Mouse (Mus musculus): ENCODE results near the gene Ncln. TPM values are rescaled to one million over a fixed set of nuclear protein-coding genes. Genes with fewer than 3 reads are reported as not detected.

The Ncln gene
- polyA plus RNA-seq, 1 experiment from 2014 or later: 56.1 TPM

DNA sequence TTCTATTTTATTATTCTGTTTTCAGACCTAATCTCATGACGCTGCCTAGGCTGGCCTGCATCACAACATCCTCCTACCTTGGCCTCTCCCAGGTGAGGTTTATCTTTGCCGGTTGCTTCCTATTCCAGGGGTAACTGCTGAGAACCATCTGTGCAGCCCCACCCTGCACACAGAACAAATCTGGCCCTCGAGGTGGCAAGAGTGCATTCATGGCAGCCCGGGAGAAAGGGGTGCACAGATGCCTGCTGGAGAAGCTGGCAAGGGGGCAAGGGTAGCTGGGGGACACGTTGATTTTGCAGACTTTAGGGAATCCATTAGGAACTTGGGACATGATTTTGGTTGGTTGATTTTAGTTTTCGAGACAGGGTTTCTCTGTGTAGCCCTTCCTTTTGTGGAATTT lies 37.9 kb downstream of the Ncln start:
- H3K4me3 ChIP-seq (replicated peaks; ENCODE audit: low read depth, low read length): no peak overlapping the region
- TF ChIP-seq CTCF (IDR thresholded peaks at IDR 0.05; ENCODE audit: low read depth): no peak
- H3K9me3 ChIP-seq (replicated peaks; ENCODE audit: low read length): no peaks in the 10 kb centered on the region
- no peak for DNase-seq (ENCODE audit: low spot score)
- H3K27me3 ChIP-seq (ENCODE audit: insufficient read depth, low read length): peaks cover 56% of the 10 kb centered on the region
- no peak overlapping the region for H3K9ac ChIP-seq (ENCODE audit: low read depth, low read length)
- H3K4me1 ChIP-seq (replicated peaks; ENCODE audit: insufficient read depth, low read length): peaks cover 5% of the 10 kb centered on the region; the same call in 1 of the 2 replicates
- no peak overlapping the region for H3K4me2 ChIP-seq (ENCODE audit: low read length)
- 83% methylated on average over 6 of the region's 6 CpGs for WGBS
- H3K27ac ChIP-seq: no peak overlapping the region
- ATAC-seq (replicated peaks; ENCODE audit: low FRiP score, low read depth): no peak
- H3K36me3 ChIP-seq (ENCODE audit: insufficient read depth, low read length): no peaks in the 10 kb centered on the region

DNA sequence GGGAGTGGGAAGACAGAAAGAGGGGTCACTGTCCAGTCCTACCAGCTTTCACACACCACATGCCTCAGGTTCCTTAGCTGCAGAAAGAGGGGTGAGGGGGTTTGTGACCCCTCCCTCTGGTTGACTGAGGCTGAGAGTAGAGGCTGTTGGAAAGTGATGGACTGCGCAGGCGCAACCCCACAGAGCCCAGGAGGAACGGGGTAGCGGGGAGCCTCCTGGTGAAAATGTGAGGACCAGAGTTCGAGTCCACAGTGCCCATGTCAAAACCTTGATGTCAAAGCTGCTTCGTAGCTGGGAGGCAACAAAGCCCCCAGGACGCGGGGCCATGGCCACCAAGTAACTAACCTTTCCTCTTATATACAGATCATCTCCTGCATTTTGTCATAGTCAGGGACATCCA lies 38.6 kb downstream of the Ncln start:
- no peak overlapping the region for H3K27ac ChIP-seq
- H3K4me2 ChIP-seq (ENCODE audit: low read length): no peak overlapping the region
- H3K9me3 ChIP-seq (replicated peaks; ENCODE audit: low read length): no peaks in the 10 kb centered on the region
- ATAC-seq (replicated peaks; ENCODE audit: low FRiP score, low read depth): no peak
- H3K4me1 ChIP-seq (replicated peaks; ENCODE audit: insufficient read depth, low read length): peaks cover 5% of the 10 kb centered on the region; the same call in 1 of the 2 replicates
- H3K4me3 ChIP-seq (replicated peaks; ENCODE audit: low read depth, low read length): no peak overlapping the region
- H3K9ac ChIP-seq (ENCODE audit: low read depth, low read length): no peak overlapping the region
- TF ChIP-seq CTCF (IDR thresholded peaks at IDR 0.05; ENCODE audit: low read depth): no peak
- DNase-seq (ENCODE audit: low spot score): no peak
- 80% methylated on average over 8 of the region's 8 CpGs for WGBS
- H3K27me3 ChIP-seq (ENCODE audit: insufficient read depth, low read length): peaks cover 56% of the 10 kb centered on the region
- H3K36me3 ChIP-seq (ENCODE audit: insufficient read depth, low read length): no peaks in the 10 kb centered on the region

DNA sequence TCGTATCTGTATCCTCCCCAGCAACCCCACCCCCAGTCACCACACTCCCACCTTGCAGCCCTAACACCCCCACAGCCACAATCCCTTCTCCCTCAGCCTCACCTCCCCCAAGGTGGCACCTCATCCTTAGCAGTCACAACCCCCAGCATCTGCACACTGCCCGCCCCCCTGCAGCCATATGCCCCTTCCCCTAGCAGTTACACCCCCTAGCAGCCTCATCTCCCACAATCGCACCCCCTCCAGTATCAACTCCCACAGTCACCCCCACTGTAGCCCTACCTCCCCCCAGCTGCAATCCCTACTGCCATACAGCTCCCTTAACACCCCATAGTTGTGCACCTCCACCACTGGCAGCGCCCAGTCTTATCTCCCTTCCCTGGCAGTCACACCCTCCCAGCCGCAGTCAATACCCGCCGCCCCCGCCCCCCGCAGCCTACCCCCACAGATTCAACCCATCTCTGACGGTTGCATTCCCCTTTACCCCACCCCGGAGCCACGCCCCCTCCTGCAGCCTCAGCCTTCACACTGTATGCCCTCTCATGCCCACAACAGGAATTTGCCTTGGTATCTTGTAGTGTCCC lies 39.1 kb downstream of the Ncln start:
- Histone ChIP-seq H3K36me3 (ENCODE audit: insufficient read depth, low read length) (no peaks in the 10 kb centered on the region), H3K27ac (no peak overlapping the region), H3K27me3 (ENCODE audit: insufficient read depth, low read length) (peaks cover 56% of the 10 kb centered on the region), H3K4me2 (ENCODE audit: low read length) (no peak overlapping the region), H3K9me3 (replicated peaks; ENCODE audit: low read length) (no peaks in the 10 kb centered on the region), H3K9ac (ENCODE audit: low read depth, low read length) (no peak overlapping the region), H3K4me3 (replicated peaks; ENCODE audit: low read depth, low read length) (no peak overlapping the region), H3K4me1 (replicated peaks; ENCODE audit: insufficient read depth, low read length) (peaks cover 7% of the 10 kb centered on the region; the same call in 1 of the 2 replicates)
- TF ChIP-seq CTCF (IDR thresholded peaks at IDR 0.05; ENCODE audit: low read depth): no peak
- no peak for DNase-seq (ENCODE audit: low spot score)
- no peak for ATAC-seq (replicated peaks; ENCODE audit: low FRiP score, low read depth)
- 44% methylated on average over 12 of the region's 12 CpGs for WGBS

DNA sequence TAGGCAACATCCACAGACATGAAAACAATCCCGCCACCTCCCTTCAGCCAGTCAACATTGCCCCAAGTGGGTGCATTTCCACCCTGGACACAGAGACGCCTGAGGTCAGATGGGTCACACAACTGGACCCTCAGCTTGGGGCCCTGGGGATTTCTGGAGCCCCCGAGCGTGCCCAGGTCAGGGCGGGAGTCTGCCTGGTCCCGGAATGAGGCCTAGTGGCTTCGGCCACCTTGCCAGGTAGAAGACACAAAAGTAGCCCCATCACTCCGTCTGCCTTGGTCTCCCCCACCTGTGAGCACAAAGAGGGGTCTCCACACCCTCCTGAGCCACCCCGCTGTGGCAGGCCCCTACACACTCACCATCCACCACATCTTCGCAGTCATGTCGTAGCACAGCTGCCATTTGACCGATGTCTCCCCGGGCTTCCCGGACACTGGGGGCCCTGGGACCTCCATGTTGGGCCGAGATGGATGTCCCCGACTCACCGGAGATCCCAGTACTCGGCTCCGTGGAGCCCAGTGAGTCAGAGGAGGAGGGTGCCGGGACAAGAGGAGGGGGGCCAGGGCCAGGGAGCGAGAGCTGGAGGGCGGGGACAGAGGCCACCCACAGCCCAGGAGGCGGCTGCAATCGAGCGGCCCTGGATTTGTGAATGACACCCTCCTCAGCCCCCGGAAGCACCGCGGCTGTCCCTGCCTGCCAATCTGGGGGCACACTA lies 40.9 kb downstream of the Ncln start, which contains the start of gene Nfic:
TSS of gene Nfic (minus strand) at position 455 of the 715 bp plus-strand sequence.
- Histone ChIP-seq H3K9ac (ENCODE audit: low read depth, low read length) (no peak within 1 kb of the TSS), H3K27me3 (ENCODE audit: insufficient read depth, low read length) (peaks cover 62% of the 10 kb centered on the region), H3K4me1 (replicated peaks; ENCODE audit: insufficient read depth, low read length) (0 out of 2 replicates have a peak, but pooled peaks cover 4% of the 10 kb centered on the region), H3K27ac (no peak within 1 kb of the TSS), H3K9me3 (replicated peaks; ENCODE audit: low read length) (no peaks in the 10 kb centered on the region), H3K4me3 (replicated peaks; ENCODE audit: low read depth, low read length) (no peak within 1 kb of the TSS), H3K36me3 (ENCODE audit: insufficient read depth, low read length) (no peaks in the 10 kb centered on the region), H3K4me2 (ENCODE audit: low read length) (no peak within 1 kb of the TSS)
- DNase-seq (ENCODE audit: low spot score): no peak
- no peak for TF ChIP-seq CTCF (IDR thresholded peaks at IDR 0.05; ENCODE audit: low read depth)
- WGBS: 54% methylated on average over 28 of the region's 28 CpGs
- ATAC-seq (replicated peaks; ENCODE audit: low FRiP score, low read depth): peak; percentile 29; the same call in 1 of the 2 replicates

DNA sequence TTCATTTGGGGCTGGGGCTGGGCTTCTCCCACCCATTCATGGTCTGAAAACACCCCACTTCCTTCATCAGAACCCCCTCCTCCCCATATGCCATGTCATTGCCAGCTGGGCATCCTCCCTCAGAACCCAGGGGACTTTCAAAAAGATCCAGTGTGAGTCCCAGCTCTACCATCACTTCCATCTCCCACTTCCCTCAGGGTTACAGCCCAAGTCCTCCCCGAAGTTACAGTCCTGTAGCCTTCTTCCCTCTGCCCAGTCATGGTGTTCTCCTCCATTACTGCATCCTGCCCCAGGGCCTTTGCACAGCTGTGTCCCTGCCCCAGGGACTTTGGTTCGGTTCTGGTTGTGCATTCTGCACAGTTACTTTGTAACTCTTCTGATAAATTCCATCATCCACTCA lies 42.1 kb downstream of the Ncln start:
- Histone ChIP-seq H3K36me3 (ENCODE audit: insufficient read depth, low read length) (no peaks in the 10 kb centered on the region), H3K4me2 (ENCODE audit: low read length) (no peak overlapping the region), H3K4me3 (replicated peaks; ENCODE audit: low read depth, low read length) (no peak overlapping the region), H3K9me3 (replicated peaks; ENCODE audit: low read length) (no peaks in the 10 kb centered on the region), H3K27ac (no peak overlapping the region), H3K9ac (ENCODE audit: low read depth, low read length) (no peak overlapping the region), H3K27me3 (ENCODE audit: insufficient read depth, low read length) (peaks cover 57% of the 10 kb centered on the region), H3K4me1 (replicated peaks; ENCODE audit: insufficient read depth, low read length) (0 out of 2 replicates have a peak, but pooled peaks cover 4% of the 10 kb centered on the region)
- WGBS: 65% methylated on average over 2 of the region's 2 CpGs
- no peak for TF ChIP-seq CTCF (IDR thresholded peaks at IDR 0.05; ENCODE audit: low read depth)
- DNase-seq (ENCODE audit: low spot score) (no peak), ATAC-seq (replicated peaks; ENCODE audit: low FRiP score, low read depth) (no peak)

DNA sequence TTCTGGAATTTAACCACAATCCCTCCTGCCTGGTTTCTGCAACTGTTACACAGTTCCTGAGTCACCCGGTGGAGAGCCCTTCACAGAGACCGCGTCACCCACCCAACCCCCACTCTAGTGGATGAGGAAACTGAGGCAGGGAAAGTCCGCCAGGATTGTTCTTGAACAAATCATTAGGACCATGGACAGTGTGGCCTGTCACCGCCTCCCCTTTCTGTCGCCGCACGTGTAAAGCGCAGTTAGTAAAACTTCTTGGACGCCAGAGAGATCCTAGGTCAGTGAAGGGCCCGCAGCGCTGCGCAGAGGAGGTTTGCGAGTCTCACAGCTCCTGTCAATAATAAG lies 43.3 kb downstream of the Ncln start:
- no peak overlapping the region for H3K9ac ChIP-seq (ENCODE audit: low read depth, low read length)
- H3K4me1 ChIP-seq (replicated peaks; ENCODE audit: insufficient read depth, low read length): 0 out of 2 replicates have a peak, but pooled peaks cover 4% of the 10 kb centered on the region
- H3K36me3 ChIP-seq (ENCODE audit: insufficient read depth, low read length): no peaks in the 10 kb centered on the region
- no peak overlapping the region for H3K4me2 ChIP-seq (ENCODE audit: low read length)
- DNase-seq (ENCODE audit: low spot score) (no peak), ATAC-seq (replicated peaks; ENCODE audit: low FRiP score, low read depth) (no peak)
- no peaks in the 10 kb centered on the region for H3K9me3 ChIP-seq (replicated peaks; ENCODE audit: low read length)
- WGBS: 3% methylated on average over 14 of the region's 14 CpGs
- peaks cover 49% of the 10 kb centered on the region for H3K27me3 ChIP-seq (ENCODE audit: insufficient read depth, low read length)
- H3K4me3 ChIP-seq (replicated peaks; ENCODE audit: low read depth, low read length): no peak overlapping the region
- no peak for TF ChIP-seq CTCF (IDR thresholded peaks at IDR 0.05; ENCODE audit: low read depth)
- H3K27ac ChIP-seq: no peak overlapping the region
